Mouse (Mus musculus) forebrain, postnatal 0 days (tissue): ENCODE data around the gene Nfe2. TPM values are rescaled to one million over a fixed set of nuclear protein-coding genes. Genes with fewer than 3 reads are reported as not detected.

Experiments
- ATAC-seq: fragments of 200-750 bp; cut with Nextera tagmentation; 2 replicates; pipeline ENCODE4 v1.8.0; 2017; ENCODE audit warnings: mild to moderate bottlenecking, moderate library complexity
- DNase-seq: peaks from one replicate; pipeline ENCODE4 v3.0.0-alpha.2; 2015
- H3K27ac ChIP-seq: fragments of 300-500 bp; sonication (generic); 2 replicates; pipeline ENCODE4 v1.5.1; 2014; ENCODE audit warnings: low read depth, mild to moderate bottlenecking, antibody characterized with exemption, low read length, moderate library complexity, mixed read lengths
- H3K27me3 ChIP-seq: fragments of 300-500 bp; sonication (generic); 2 replicates; pipeline ENCODE4 v1.6.1; 2014; ENCODE audit warnings: mild to moderate bottlenecking, low read length, mixed read lengths; ENCODE audit not compliant: insufficient read depth
- H3K36me3 ChIP-seq: fragments of 300-500 bp; sonication (generic); 2 replicates; pipeline ENCODE4 v1.6.1; 2014; ENCODE audit warnings: mild to moderate bottlenecking, moderate library complexity; ENCODE audit not compliant: insufficient read depth
- H3K4me1 ChIP-seq: fragments of 300-500 bp; sonication (generic); 2 replicates; pipeline ENCODE4 v1.6.1; 2014; ENCODE audit warnings: antibody characterized with exemption; ENCODE audit not compliant: insufficient read depth
- H3K4me2 ChIP-seq: fragments of 300-500 bp; sonication (generic); 2 replicates; pipeline ENCODE4 v1.6.1; 2014; ENCODE audit warnings: low read depth, mild to moderate bottlenecking, moderate library complexity
- H3K4me3 ChIP-seq: fragments of 300-500 bp; sonication (generic); 2 replicates; pipeline ENCODE4 v1.5.1; 2014; ENCODE audit warnings: low read depth, low read length, mixed read lengths
- H3K9ac ChIP-seq: fragments of 300-500 bp; sonication (generic); 2 replicates; pipeline ENCODE4 v1.6.1; 2014; ENCODE audit warnings: mild to moderate bottlenecking
- H3K9me3 ChIP-seq: fragments of 300-500 bp; sonication (generic); 2 replicates; pipeline ENCODE4 v1.6.1; 2016; ENCODE audit warnings: low read length
- CTCF ChIP-seq: sonication (generic); IDR thresholded peaks from 2 replicates; pipeline ENCODE4 v1.5.1; 2016; ENCODE audit warnings: antibody characterized with exemption, control low read depth, low read depth
- WGBS: fragments of 180-500 bp; shearing (Covaris S2); extraction: QIAGEN DNeasy Blood & Tissue Kit; methylation state at CpG from one replicate; pipeline ENCODE4 v1.1.7; 2014; 5-methylcytosine and 5-hydroxymethylcytosine counted together
- polyA plus RNA-seq: library from polyadenylated mRNA; unstranded; fragments of >200 nt; fragmentation: Nextera tagmentation; extraction: Ambion mirVana; gene quantifications from 2 replicates; pipeline ENCODE4 v1.2.1, GENCODE M21; 2015
- total RNA-seq: library from RNA; depleted of rRNA; stranded (reverse); fragments of >200 nt; gene quantifications from 2 replicates; pipeline ENCODE4 v1.2.3, GENCODE M21; 2014

Nfe2 gene
- total and polyA plus RNA-seq, 2 experiments from 2014 or later, result 0.34 to 1.6 TPM

DNA sequence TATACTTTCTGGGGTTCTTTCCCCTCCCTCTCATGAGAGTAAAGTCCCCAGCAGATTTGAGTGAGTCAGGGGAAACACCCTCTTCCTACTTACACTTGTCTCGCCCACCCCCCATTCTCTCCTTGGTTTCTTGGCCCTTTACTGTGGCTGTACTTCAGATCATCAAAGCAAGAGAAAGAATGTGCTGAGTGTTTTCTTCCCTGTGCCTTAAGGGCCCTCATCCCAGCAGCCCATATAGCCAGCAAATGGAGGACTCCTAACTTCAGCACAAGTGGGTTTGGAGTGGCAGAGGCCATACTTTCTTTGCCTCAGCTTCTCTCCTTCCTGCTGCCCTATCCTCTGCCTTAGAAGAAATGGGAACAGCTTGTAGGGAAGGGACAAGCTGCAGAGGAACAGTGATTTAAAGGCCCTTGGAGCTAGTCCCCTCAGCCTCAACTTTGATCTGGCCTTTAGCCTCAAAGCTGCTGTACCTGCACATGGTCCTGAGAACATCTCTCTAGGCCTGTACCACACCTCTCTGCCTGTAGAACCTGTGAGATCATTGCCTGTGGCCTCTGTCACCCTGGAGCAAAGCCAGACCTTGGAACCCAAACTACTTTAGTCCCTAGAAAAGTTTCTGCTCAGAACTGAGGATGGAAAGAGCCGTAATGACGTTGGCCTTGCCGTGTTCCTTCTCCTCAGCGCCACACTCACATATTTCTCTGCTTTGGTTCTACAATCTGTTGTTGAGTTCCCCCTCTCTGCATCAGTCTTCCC lies 40.8 kb upstream of the Nfe2 start:
- no peak for ATAC-seq
- WGBS, result 46% methylated on average over 5 of the region's 5 CpGs
- Histone ChIP-seq H3K27me3 (no peaks in the 10 kb centered on the region), H3K36me3 (peaks cover 18% of the 10 kb centered on the region), H3K4me2 (peak overlapping the region; percentile 56; the same call in 1 of the 2 replicates), H3K27ac (peak overlapping the region; percentile 93), H3K4me1 (peaks cover 25% of the 10 kb centered on the region), H3K9ac (peak overlapping the region; percentile 56), H3K4me3 (no peak overlapping the region), H3K9me3 (no peaks in the 10 kb centered on the region)
- no peak for TF ChIP-seq CTCF
- no peak for DNase-seq

DNA sequence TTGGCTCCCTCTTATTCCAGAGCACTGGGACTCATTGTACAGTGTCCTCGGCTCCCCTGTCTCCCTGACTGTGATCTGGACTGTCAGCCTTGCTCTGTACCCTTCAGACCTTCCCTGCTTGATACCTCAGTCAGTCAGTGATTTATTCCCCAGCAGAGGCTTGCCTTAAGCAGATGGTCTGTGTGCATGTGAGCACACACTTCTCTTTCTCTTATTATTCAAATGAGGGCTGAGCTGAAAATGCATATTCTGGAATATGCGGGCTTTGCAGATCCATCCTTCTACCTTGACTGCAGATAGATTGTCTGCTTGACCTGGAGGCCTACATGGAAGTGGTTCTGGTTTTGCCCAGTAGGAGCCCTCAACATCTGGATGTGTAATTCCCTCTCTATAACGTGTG lies 39.8 kb upstream of the Nfe2 start:
- DNase-seq, result no peak
- peak overlapping the region; percentile 93 for H3K27ac ChIP-seq
- H3K36me3 ChIP-seq, result peaks cover 22% of the 10 kb centered on the region
- WGBS, result 34% methylated on average over 3 of the region's 3 CpGs
- H3K4me2 ChIP-seq, result no peak overlapping the region
- H3K27me3 ChIP-seq, result no peaks in the 10 kb centered on the region
- peaks cover 22% of the 10 kb centered on the region for H3K4me1 ChIP-seq
- H3K4me3 ChIP-seq, result no peak overlapping the region
- TF ChIP-seq CTCF, result no peak
- H3K9me3 ChIP-seq, result no peaks in the 10 kb centered on the region
- no peak overlapping the region for H3K9ac ChIP-seq
- no peak for ATAC-seq

GRCm38 (mm10) chr15:103297313-103297712 lies 39.1 kb upstream of the Nfe2 start:
- H3K27me3 ChIP-seq, result no peaks in the 10 kb centered on the region
- H3K9ac ChIP-seq, result no peak overlapping the region; the same call in 1 of the 2 replicates
- ATAC-seq (no peak), DNase-seq (no peak)
- H3K4me2 ChIP-seq, result no peak overlapping the region
- peaks cover 22% of the 10 kb centered on the region for H3K4me1 ChIP-seq
- H3K4me3 ChIP-seq, result no peak overlapping the region
- no peak for TF ChIP-seq CTCF
- 31% methylated on average over 6 of the region's 6 CpGs for WGBS
- H3K36me3 ChIP-seq, result peaks cover 29% of the 10 kb centered on the region
- peak overlapping the region; percentile 93 for H3K27ac ChIP-seq
- no peaks in the 10 kb centered on the region for H3K9me3 ChIP-seq

DNA sequence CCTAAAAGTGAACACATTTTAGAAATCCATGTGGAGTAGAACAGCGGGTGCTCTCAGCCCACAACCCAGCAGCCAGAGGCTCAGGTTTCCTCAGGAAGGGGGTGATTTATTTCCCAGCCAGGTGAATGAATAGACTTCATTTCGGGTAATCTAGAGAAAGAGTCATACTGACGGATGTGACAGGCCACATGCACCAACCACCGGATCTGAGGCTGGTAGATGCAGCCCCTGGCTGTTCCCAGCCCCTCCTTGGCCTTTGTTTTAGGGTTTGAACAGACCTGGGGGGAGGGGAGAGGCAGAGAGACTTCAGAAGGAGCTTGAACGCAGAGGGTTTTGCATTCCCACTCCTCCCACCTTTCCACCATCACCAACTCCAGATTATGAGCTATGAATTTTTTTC lies 37.6 kb upstream of the Nfe2 start:
- H3K4me1 ChIP-seq, result peaks cover 19% of the 10 kb centered on the region
- no peak overlapping the region for H3K4me3 ChIP-seq
- peaks cover 41% of the 10 kb centered on the region for H3K36me3 ChIP-seq
- ATAC-seq, result no peak
- no peaks in the 10 kb centered on the region for H3K27me3 ChIP-seq
- no peak for TF ChIP-seq CTCF
- no peak overlapping the region for H3K9ac ChIP-seq
- no peaks in the 10 kb centered on the region for H3K9me3 ChIP-seq
- no peak for DNase-seq
- WGBS, result 16% methylated on average over 5 of the region's 5 CpGs
- H3K4me2 ChIP-seq, result no peak overlapping the region
- H3K27ac ChIP-seq, result no peak overlapping the region

DNA sequence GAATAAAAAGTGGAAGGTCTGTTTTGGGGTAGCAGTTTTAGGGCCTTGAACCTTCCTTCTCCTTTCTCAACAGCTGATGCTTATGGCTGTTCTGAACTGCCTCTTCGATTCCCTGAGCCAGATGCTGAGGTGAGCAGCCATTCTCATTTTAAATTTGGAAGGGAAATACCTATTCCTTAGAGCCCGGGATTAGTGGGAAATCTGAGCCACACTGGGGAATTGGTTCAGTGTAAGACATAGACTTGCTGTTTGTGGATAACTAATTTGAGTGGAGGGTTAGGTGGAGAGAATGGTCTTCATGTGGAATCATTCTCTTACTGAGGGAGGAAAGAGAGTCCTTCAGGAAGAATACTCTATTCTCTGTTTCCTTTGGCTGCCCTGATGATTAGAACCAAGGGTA lies 36.4 kb upstream of the Nfe2 start:
- ATAC-seq (no peak), DNase-seq (no peak)
- no peaks in the 10 kb centered on the region for H3K9me3 ChIP-seq
- H3K9ac ChIP-seq, result no peak overlapping the region
- TF ChIP-seq CTCF, result no peak
- WGBS, result 84% methylated on average over 2 of the region's 2 CpGs
- peaks cover 7% of the 10 kb centered on the region for H3K4me1 ChIP-seq
- H3K27me3 ChIP-seq, result no peaks in the 10 kb centered on the region
- H3K27ac ChIP-seq, result no peak overlapping the region
- peaks cover 45% of the 10 kb centered on the region for H3K36me3 ChIP-seq
- H3K4me3 ChIP-seq, result no peak overlapping the region
- H3K4me2 ChIP-seq, result no peak overlapping the region

- Histone ChIP-seq H3K4me2 (no peak overlapping the region), H3K4me3 (no peak overlapping the region), H3K36me3 (peaks cover 52% of the 10 kb centered on the region), H3K9ac (no peak overlapping the region), H3K27ac (no peak overlapping the region), H3K27me3 (no peaks in the 10 kb centered on the region), H3K4me1 (no peaks in the 10 kb centered on the region), H3K9me3 (no peaks in the 10 kb centered on the region)
- ATAC-seq (no peak), DNase-seq (no peak)
- 93% methylated on average over 2 of the region's 2 CpGs for WGBS
- peak; percentile 24; the same call in 1 of the 2 replicates for TF ChIP-seq CTCF
Measured at GRCm38 (mm10) chr15:103293375-103293774, 35.2 kb upstream of the Nfe2 start.

- ATAC-seq (no peak), DNase-seq (no peak)
- Histone ChIP-seq H3K4me1 (no peaks in the 10 kb centered on the region), H3K4me2 (no peak overlapping the region), H3K9ac (no peak overlapping the region), H3K27ac (no peak overlapping the region), H3K9me3 (no peaks in the 10 kb centered on the region), H3K4me3 (no peak overlapping the region), H3K36me3 (peaks cover 52% of the 10 kb centered on the region), H3K27me3 (no peaks in the 10 kb centered on the region)
- 64% methylated on average over 4 of the region's 4 CpGs for WGBS
- no peak for TF ChIP-seq CTCF
Measured at GRCm38 (mm10) chr15:103292673-103293345, 34.6 kb upstream of the Nfe2 start.
